Mouse (Mus musculus) CH12.LX (cell line): ENCODE measurements at regions not wholly inside any gene's neighbourhood (a gene's known extent, or its start where the extent isn't known, plus 50 kb on each side); places are given as distances from the start of the nearest gene placed in this dataset.
"Not testable (repeated sequence)": the region's sequence is repeated elsewhere in the genome, so short reads cannot be mapped to it uniquely, and the experiment has no call there.

Experiments used
- DNase-seq: peaks from one replicate; pipeline ENCODE4 v3.0.0-alpha.2; 2013; ENCODE audit errors: extremely low read depth
- H3K27ac ChIP-seq: 2 replicates; pipeline ENCODE4 v1.5.1; 2012; ENCODE audit warnings: low read depth, mild to moderate bottlenecking, control low read depth, moderate library complexity; ENCODE audit not compliant: insufficient read depth
- H3K27me3 ChIP-seq: replicated peaks from 2 replicates; pipeline ENCODE3; 2012; ENCODE audit warnings: inconsistent platforms
- H3K36me3 ChIP-seq, 2 experiments: replicated peaks in 1 of 2; 2 replicates each; pipeline versions ENCODE3 to v1.6.1; 2012; ENCODE audit warnings: inconsistent platforms in 1 of 2, low read length in 1 of 2, mild to moderate bottlenecking in 1 of 2, mixed read lengths in 1 of 2, moderate library complexity in 1 of 2; ENCODE audit not compliant: control insufficient read depth in 1 of 2, insufficient read depth in 1 of 2
- H3K4me1 ChIP-seq, 2 experiments: 2 replicates each; pipeline ENCODE4 v1.6.1; 2012; ENCODE audit warnings: inconsistent platforms in 1 of 2, moderate library complexity in 1 of 2; ENCODE audit not compliant: insufficient read depth in 2 of 2, control insufficient read depth in 1 of 2
- H3K4me2 ChIP-seq: 2 replicates; pipeline ENCODE4 v1.6.1; 2012; ENCODE audit warnings: low read depth, mild to moderate bottlenecking, control low read depth; ENCODE audit not compliant: poor library complexity, insufficient read depth, severe bottlenecking
- H3K4me3 ChIP-seq, 3 experiments: fragments of 150-350 bp in 1 of 3; sonication (generic) in 1 of 3; replicated peaks in 1 of 3; 2 replicates each; pipeline versions ENCODE3 to v1.5.1; 2011 to 2012; ENCODE audit warnings: low read depth in 2 of 3, low read length in 2 of 3, mild to moderate bottlenecking in 2 of 3, moderate library complexity in 2 of 3, control low read depth in 1 of 3, improper control_type of control experiment in 1 of 3, inconsistent platforms in 1 of 3, mixed read lengths in 1 of 3; ENCODE audit not compliant: poor library complexity in 1 of 3
- H3K79me2 ChIP-seq: replicated peaks from 2 replicates; pipeline ENCODE4 v1.6.1; 2012; ENCODE audit warnings: mild to moderate bottlenecking, moderate library complexity; ENCODE audit not compliant: control insufficient read depth, poor library complexity, insufficient read depth, severe bottlenecking; ENCODE audit errors: extremely low read depth
- H3K9ac ChIP-seq: 2 replicates; pipeline ENCODE4 v1.6.1; 2012; ENCODE audit warnings: low read depth, mild to moderate bottlenecking, control low read depth, moderate library complexity; ENCODE audit not compliant: insufficient read depth
- H3K9me3 ChIP-seq: replicated peaks from 2 replicates; pipeline ENCODE3; 2012; ENCODE audit warnings: low read length, inconsistent platforms, mixed read lengths
- dilution Hi-C: fragments of 300-500 bp; cut with MboI; formaldehyde crosslinking; loops from 2 replicates; pipeline ENCODE4 v1.14.3; 2020; ENCODE audit warnings: low sequenced_read_pairs; ENCODE audit not compliant: extremely low pct_unique_long_range_greater_than_20kb, extremely low pct_ligation_motif_present
- in situ Hi-C: fragments of 300-500 bp; cut with MboI; formaldehyde crosslinking; loops from 3 replicates; pipeline ENCODE4 v1.14.3; 2019; ENCODE audit warnings: low sequenced_read_pairs, low pct_ligation_motif_present, low pct_unique_long_range_greater_than_20kb, mixed read lengths

GRCm38 (mm10) chrX:102993956-102994355, 65.8 kb downstream of the 1700018G05Rik start:
- dilution Hi-C loops, H3K9ac ChIP-seq, DNase-seq, H3K36me3 ChIP-seq, H3K27me3 ChIP-seq, H3K4me2 ChIP-seq, H3K79me2 ChIP-seq, H3K27ac ChIP-seq, in situ Hi-C loops, H3K9me3 ChIP-seq, H3K4me1 ChIP-seq, H3K4me3 ChIP-seq: not testable (repeated sequence)
